Mouse (Mus musculus) ES-Bruce4 (cell line): ENCODE measurements around the gene Zbed4.
A peak's percentile ranks its signal among the peaks of the same experiment; 100 is the strongest.

Source experiments
- CTCF ChIP-seq: IDR thresholded peaks from one replicate; pipeline ENCODE4 v1.8.1; 2011; ENCODE audit warnings: low read depth, low read length
- POLR2A ChIP-seq: IDR thresholded peaks from one replicate; pipeline ENCODE4 v1.8.1; 2011; ENCODE audit warnings: low read length; ENCODE audit not compliant: insufficient read depth

DNA sequence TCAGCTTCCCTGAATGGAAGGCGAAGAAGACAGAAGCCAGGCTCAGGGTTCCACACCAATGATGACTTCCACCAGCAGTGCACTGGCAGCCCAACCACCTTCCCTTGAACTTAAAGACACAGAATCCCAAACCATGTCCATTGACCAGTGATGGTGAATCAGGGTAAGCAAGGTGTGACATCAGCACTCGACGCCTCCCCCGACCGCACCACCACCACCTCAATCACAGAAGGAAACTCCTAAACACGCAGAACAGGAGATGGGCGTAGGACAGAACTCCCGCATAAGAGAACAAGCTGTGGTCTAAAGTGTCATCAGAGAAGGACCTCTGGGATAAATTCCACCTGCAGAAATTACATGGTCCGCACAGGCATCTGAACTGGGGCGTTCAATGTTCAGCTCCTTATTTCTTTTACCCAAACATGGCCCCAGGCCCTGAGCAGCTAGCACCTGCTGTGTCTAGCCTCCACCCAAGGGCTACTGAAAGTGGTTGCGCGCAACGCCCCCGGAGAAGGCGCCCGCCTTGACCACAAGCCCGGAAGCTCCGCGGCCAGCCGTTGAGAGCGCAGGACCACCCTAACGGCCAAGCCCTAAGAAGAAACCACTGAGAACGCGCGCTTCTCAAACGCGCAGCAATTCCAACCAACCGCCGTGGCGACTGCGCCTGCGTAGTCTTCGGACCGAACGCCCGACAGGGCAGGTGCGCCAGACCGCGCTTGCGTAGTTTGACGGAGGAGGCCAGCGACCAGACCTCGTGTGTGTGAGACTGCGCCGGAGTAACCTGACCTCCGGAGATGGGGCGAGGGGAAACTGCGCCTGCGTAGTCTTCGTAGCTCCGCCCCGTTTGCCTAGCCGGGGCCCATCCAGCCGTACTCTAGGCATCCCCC is 540 bp upstream of the Zbed4 start:
- TF ChIP-seq CTCF (no peak), POLR2A (peak; percentile 72)
